Mouse (Mus musculus): ENCODE data around the gene Sobp. TPM values are rescaled to one million over a fixed set of nuclear protein-coding genes. Genes with fewer than 3 reads are reported as not detected.

The Sobp gene
- not detected for polyA plus RNA-seq (2017; shearing (Covaris generic))

GRCm38 (mm10) chr10:43174326-43175155 is at the start of gene Sobp, which contains the start of gene 9030612E09Rik:
TSS of gene Sobp (minus strand) at chr10:43174530.
TSS of gene 9030612E09Rik (plus strand) at chr10:43174704.

GRCm38 (mm10) chr10:43220910-43221625 is 46.7 kb upstream of the Sobp start, which contains the start of gene Pdss2:
TSS of gene Pdss2 (plus strand) at chr10:43221486.

Other genes starting within 250 kb of the Sobp start
- not detected for gene 9030612E09Rik, start 174 bp upstream of the Sobp start, polyA plus RNA-seq (2017; shearing (Covaris generic))
- gene Pdss2, start 47.0 kb upstream of the Sobp start, polyA plus RNA-seq (2017; shearing (Covaris generic)), result 13.8 TPM

Measured in CD4-positive, CD25-positive, alpha-beta regulatory T cell, adult 9 weeks (primary cell).